Mouse (Mus musculus): ENCODE measurements around the gene Nek11. TPM values are rescaled to one million over a fixed set of nuclear protein-coding genes. Genes with fewer than 3 reads are reported as not detected.
"Not testable (repeated sequence)": the region's sequence is repeated elsewhere in the genome, so short reads cannot be mapped to it uniquely, and the experiment has no call there.

The Nek11 gene
- polyA plus RNA-seq, 1 experiment: 0.26 TPM

DNA sequence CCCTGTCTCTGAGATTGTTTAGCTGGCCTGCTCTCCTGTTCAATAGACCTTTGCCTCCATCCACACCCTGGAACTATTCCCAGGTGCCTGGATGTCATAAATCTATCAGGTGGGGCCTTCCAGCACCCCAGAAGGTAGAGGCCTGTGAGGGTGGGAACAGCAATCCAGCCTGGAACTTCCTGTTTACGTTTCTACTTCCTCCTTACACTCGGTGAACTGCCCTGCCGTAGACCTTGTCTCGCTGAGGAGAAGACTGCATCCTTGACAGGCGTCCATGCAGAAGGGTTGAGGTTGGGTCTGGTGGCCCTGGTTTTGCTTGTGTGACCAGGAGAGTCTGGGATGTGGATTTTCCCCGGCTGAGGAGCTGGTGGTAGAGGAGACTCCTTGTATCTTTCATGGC is 256.1 kb downstream of the Nek11 start:
- no peak for DNase-seq (ENCODE audit: low spot score)

DNA sequence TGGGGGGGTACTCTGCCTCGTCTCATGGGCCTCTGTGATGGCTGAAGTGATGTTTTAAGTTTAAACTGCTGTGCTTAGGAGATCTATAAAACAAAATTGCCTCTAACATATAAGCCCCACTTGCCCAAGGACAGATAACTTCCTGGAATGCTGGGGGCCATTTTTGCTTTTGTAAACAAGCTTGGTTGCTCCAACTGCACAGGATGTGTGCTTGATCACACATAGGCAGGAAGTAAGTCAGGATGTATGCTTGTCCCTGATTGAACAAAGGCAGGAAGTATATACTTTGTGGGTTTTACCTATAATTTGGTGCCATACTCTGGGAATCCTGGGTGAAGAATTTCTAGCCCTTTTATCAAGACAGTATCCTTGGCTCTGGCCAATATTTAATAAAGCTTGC is 258.9 kb downstream of the Nek11 start:
- DNase-seq (ENCODE audit: low spot score): no peak

DNA sequence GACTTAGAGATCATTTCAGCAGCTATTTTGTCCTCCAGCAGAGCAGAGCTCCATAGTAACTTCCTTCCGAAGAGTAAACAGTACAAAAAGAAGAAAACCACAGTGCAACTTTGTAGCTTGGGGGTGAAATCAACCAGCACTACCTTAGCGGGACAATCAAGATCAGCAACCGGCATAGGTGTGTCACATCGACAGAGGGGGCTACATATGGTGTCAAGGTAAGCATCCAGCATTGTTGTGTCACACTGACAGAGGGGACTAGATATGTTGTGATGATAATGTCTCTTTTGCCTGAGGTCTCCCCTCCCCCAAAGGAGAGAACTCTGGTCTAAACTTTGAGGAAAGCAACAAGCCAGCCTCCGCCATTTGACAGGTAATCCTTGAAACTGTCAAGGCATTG is 260.8 kb downstream of the Nek11 start:
- no peak for DNase-seq (ENCODE audit: low spot score)

- DNase-seq (ENCODE audit: low spot score): no peak
These were observed 263.3 kb downstream of the Nek11 start for GRCm38 (mm10) chr9:105132002-105132367.

GRCm38 (mm10) chr9:105131253-105132001 is 263.9 kb downstream of the Nek11 start, which contains the start of gene Nudt16:
Gene Nudt16 (minus strand): TSS chr9:105131824.
- peak; percentile 81 for DNase-seq (ENCODE audit: low spot score)

DNA sequence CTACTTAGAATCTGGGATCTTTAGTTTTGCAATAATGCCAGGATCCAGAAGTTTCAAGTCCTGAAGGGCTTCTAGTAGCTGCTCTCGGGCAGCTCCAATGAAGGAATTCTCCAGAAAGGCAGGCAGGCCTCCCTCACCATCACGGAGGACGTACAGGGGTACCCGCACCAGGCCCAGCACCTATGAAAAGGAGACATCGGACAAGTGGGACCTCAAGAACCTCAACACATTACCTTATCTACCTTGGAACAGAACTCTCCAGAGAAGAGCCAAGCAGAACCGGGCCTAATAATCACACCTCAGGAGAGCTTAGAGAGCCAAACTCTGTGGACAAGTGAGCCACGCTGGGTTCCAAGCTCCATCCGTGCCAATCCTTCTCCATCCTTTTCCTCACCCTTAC is 265.0 kb downstream of the Nek11 start:
- DNase-seq (ENCODE audit: low spot score): no peak

- DNase-seq (ENCODE audit: low spot score): not testable (repeated sequence)
These were observed 270.1 kb downstream of the Nek11 start for GRCm38 (mm10) chr9:105125206-105125605.

Other genes starting within 250 kb of the Nek11 start
- gene Aste1, start 132 bp downstream of the Nek11 start, polyA plus RNA-seq (2012; rRNA removed): 7.0 and 7.3 TPM in 2 replicates
- 81.9 and 83.4 TPM in 2 replicates for gene Atp2c1, start 131.8 kb upstream of the Nek11 start, polyA plus RNA-seq (2012; rRNA removed)
- 18.1 and 25.5 TPM in 2 replicates for gene Pik3r4, start 247.5 kb upstream of the Nek11 start, polyA plus RNA-seq (2012; rRNA removed)